Mouse (Mus musculus) lung, adult 2 months (tissue): Measurements from ENCODE around the gene Cars.

ENCODE experiments used
- CTCF ChIP-seq: fragments of 200-500 bp; IDR thresholded peaks from 2 replicates; pipeline ENCODE4 v1.5.1; 2011; ENCODE audit warnings: mild to moderate bottlenecking, low read length, control low read depth; ENCODE audit not compliant: insufficient read depth
- POLR2A ChIP-seq: fragments of 200-500 bp; IDR thresholded peaks from 2 replicates; pipeline ENCODE4 v1.6.1; 2011; ENCODE audit warnings: low read depth, mild to moderate bottlenecking, control low read depth, low read length, borderline replicate concordance; ENCODE audit errors: extremely low read depth

DNA sequence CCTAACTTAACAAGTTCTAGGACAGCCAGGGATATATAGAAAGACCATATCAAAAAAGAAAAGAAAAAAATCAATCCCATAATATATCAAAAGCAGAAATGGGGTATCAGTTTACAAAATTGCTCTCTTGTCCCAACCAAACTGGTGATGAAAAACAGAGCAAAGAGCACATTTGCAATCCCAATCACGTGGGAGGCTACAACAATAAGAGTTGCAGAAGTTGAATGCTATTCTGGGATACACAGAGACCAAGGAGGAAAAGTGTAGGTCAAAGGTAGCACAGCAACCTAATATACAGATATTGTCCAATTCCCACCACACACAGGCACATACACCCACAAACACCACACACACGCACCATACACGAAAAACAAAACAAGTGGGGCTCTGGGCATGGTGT, 63.6 kb downstream of the Cars start:
- no peak for TF ChIP-seq CTCF
- no peak for TF ChIP-seq POLR2A
